Mouse (Mus musculus) embryo, embryonic 11.5 days (tissue): ENCODE data around the gene Itga5.
"Not testable (repeated sequence)": the region's sequence is repeated elsewhere in the genome, so short reads cannot be mapped to it uniquely, and the experiment has no call there.

Experiments
- DNase-seq: peaks from one replicate; pipeline ENCODE4 v3.0.0-alpha.2; 2012; ENCODE audit warnings: low read depth, low spot score

Gene Itga5

GRCm38 (mm10) chr15:103366376-103367149 lies at the start of gene Itga5:
Gene Itga5, minus strand, starts transcription at chr15:103366763.
- DNase-seq, result no peak

DNA sequence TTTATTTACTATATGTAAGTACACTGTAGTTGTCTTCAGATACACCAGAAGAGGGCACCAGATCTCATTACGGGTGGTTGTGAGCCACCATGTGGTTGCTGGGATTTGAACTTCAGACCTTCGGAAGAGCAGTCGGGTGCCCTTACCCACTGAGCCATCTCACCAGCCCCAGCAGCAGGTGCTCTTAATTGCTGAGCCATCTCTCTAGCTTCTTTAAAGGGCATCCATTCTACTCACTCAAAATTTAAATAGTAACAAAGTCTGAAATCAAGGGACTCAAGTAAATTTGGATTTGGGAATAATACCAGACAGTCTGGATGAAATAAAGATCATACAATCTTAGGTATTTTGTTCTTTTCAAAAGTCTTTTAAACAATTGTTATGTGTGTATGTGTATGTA lies 39.0 kb upstream of the Itga5 start:
- not testable (repeated sequence) for DNase-seq

GRCm38 (mm10) chr15:103401361-103401760 lies 34.8 kb upstream of the Itga5 start:
- DNase-seq, result no peak

DNA sequence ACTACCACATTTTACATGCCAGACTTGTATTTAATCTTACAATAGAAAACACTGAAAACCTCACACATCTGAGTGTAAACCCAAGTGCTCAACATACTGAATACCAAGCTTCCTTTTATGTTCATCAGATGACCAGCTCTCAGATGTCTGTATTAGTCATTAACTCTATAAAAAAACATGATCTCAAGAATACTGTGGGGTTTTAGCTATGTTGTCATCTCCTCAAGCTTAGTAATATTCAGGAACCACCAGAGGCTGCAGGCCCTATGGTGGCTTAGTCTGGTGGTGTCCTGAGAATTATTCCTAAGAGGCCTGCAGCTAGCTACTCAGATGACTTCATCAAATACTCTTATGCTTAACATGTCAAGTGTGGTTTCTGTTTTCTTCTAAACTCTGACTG lies 27.0 kb upstream of the Itga5 start:
- no peak for DNase-seq

DNA sequence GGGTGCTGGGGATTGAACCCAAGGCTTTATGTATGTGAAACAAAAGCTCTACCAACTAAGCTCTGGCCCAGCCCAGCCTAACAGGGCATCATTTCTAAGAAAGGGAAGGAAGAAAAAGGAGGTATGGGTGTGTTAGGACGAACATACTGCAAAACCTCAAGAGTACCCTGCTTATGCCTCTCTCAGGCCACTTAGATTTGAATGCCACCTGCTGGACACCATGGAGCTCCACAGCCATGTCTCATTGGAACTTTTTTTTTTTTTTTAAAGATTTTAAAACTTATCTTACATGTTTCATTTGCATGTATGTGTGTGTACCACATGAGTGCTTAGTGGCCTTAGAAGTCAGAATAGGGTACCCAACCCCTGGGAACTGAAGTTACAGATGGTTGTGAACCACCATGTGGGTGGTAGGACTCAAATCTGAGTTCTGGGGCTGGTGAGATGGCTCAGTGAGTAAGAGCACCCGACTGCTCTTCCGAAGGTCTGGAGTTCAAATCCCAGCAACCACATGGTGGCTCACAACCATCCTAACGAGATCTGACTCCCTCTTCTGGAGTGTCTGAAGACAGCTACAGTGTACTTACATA lies 22.1 kb upstream of the Itga5 start:
- DNase-seq, result no peak

GRCm38 (mm10) chr15:103383771-103384488 lies 17.4 kb upstream of the Itga5 start:
- no peak for DNase-seq

DNA sequence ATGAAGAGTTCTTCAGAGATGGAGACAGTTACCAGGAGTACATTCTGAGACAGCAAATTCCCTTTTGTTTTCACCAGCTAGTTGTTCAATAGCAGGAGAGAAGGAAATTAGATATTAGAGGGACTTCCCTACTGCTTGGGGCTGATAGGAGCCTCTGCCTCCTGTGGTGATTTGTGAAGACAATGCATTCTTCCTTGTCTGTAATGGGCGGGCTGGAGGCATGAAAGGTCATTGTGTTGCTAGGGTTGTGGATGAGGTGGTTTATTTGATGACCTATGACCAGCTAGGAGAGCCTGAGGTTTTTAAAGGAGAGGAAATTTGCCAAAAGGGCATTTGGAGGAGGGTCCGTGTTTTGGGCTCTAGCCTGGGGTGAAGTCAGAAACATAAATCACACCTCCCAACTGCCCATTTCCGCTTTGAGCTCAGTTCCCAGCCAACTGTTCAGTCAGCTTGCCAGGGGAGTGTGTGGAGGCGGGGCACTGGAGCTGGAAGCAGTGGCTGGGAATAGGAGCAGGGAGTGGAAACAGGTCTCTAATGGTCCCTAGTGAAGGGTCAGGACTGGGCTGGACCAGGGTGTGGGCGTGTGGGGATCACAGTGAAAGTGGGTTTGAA lies 16.3 kb upstream of the Itga5 start:
- DNase-seq, result no peak

DNA sequence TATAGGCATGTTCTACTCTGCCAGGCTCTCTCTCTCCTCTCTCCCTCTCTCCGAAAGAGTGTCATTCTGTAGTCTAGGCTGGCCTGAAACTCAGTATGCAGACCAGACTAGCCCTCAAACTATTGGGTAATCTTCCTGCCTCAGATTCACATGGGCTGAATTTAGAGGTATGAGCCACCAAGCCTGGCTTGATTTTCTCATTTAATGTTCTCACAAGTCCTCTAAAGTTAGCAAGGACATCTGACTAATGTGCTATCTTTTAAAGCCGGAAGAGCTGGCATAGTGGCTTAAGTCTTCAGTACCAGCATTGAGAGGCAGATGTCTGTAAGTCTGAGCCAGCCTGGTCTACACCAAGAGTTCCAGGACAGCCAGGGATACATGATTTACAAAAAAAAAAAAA lies 15.5 kb upstream of the Itga5 start:
- no peak for DNase-seq

GRCm38 (mm10) chr15:103378665-103379356 lies 12.2 kb upstream of the Itga5 start:
- DNase-seq, result no peak

DNA sequence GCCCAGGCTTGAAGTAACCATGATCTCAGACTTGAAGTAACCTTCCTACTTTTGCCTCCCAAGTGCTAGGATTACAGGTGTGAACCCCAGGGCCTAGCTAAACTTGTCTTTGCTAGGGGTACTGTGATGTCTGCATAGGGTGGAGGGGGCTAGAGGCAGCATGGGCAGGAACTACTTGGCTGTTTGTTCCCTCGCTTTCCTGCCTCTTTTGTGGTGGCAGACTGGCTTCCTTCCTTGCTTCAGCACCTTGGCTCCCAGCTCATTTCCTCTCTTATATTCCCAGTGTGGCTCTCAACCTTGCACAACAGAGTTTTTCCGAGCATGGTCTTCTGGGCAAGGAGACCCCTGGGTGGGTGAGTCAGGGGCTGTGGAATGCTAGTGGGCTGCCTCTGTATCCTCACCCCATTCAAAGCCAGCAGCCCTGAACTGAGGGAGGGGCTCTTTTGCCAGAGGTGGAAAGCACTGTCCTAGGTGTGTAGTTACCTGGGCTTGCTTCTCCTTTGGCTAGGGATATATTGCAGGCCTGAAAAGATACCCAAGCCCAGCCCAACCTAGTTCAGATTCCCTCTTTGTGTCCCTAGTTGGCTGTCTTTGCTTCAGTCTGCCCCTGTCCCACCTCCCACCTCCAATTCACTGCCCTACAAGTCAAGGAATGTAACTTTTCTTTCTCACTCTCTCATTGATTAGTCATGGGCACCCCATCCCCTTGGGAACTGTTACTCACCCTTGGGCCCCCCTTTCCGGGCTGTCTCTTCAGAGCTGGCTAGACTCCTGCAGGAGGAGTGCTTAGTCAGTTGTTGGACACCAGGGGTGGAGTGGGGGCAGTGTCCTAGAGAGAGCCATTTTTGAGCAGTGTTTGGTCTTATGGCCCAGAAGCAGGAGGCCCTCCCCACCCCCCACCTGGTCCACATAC lies 11.4 kb upstream of the Itga5 start:
- no peak for DNase-seq

GRCm38 (mm10) chr15:103376837-103377269 lies 10.3 kb upstream of the Itga5 start:
- no peak for DNase-seq

DNA sequence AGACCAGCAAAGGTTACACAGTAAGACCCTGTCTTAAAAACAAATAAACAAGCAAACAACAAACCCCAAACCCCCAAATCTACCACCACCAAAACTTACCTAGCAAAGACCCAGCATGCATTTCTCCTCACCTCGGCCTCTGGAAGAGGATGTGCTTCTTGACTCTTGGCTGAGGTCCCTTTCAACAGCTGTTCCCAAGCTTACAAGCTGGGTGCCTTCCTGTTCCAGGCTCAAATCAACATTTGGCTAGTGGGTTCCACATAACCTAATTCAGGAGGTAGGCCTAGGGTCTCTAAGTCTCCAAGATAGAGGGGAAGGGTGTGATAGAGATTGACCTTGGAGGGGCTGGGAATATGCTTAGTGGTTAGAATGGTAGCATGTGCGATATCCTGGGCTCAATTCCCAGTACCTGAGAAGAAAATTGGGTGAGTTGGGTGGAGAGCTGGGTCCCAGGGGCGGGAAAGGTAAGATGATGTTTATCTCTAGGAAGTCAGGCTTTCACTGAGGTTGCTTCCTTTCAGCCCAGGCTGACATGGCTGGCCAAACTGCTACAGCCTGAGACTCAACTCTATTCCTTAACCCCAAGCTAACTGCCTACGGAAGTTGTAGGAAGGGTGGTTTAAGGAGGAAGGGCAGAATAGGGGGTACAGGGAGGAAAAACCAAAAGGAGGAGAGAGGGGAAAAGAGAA lies 8.7 kb upstream of the Itga5 start:
- no peak for DNase-seq

DNA sequence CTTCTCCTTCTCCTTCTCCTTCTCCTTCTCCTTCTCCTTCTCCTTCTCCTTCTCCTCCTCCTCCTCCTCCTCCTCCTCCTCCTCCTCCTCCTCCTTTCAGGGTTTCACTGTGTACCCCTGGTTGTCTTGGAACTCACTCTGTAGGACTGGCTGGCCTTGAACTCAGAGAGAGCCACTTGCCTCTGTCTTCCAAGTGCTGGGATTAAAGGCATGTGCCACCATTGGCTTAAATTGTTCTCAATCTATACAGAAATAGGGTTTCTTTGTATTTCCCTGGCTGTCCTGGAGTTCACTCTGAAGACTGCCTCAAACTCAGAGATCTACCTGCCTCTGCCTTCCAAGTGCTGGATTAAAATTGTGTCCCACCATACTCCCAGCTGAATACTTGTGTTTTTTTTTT lies 5.9 kb upstream of the Itga5 start:
- no peak for DNase-seq

GRCm38 (mm10) chr15:103371741-103372140 lies 5.2 kb upstream of the Itga5 start:
- DNase-seq, result no peak

DNA sequence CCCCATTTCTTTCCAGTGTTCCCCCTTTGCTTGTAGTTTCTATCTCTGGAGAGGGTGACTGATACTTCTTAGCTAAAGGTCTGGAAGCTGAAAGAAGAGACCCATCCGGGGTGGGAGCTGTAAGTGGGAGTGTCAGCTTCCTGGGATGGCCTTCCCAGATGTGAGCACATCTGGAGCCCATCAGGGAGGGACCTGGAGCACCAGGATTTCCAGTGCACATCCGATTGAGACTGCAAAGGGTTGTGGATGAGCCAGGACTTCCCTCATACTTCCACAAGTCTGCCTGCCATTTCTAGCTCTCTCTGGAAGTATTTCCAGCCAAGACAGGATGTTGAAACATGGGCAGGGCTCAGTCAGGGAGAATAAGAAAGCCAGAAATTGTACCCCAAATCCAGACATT lies 4.6 kb upstream of the Itga5 start:
- DNase-seq, result no peak

DNA sequence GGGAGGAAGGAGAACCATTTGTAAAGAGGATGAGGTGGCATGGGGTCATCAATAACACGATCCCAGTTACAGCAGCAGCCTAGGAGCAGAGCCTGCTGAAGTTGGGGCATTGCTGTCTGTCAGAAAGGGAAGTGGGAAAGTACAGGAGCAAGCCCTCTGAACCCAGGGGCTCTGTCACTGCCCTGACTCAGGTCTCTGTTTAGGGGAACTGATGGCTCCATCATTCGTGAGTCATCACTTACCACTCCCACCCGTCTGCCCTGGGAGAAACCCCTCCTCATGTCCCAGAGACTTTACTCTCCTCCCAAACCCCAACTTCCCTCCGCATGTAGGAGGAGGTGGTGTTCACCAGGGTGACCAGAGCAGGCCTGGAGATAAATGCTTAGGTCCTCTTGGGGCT lies 3.9 kb upstream of the Itga5 start:
- no peak for DNase-seq

GRCm38 (mm10) chr15:103369123-103369522 lies 2.6 kb upstream of the Itga5 start:
- no peak for DNase-seq

DNA sequence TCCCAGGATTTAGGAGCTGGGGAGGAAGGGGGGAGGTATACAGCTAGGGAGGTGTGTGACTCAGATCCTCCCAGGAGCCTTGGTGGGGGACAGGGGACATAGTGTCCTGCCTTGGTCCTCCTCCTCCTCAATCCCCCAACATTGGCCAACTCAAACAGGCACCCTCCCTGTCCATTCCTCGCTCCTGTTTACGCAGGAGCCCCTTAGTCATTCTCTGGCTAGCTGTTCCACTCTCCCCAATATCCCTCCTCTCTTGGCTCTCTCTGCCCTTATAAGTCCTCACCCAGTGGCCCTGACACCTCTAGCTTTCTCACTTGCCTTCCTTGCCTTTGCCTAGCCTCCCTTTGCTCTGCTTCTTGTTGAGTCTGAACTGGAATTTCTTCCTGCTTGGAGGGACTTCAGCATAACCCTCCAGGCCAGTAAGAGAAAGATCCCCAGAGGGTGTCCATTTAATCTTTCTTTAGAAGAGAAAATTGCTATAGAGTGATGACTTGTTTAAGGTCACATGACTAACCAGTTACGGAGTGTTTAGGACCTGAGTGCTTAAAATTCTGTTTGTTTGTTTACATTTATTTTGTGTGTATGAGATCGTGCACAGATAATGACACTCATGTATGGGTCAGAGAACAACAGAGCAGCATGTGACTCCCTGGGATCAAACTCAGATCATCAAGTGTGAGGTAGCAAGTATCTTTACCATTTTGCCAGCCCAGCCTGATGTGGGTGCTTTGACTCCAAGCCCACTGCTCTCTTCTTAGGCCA lies 1.8 kb upstream of the Itga5 start:
- no peak for DNase-seq
